Mouse (Mus musculus): ENCODE measurements at regions not wholly inside any gene's neighbourhood (a gene's known extent, or its start where the extent isn't known, plus 50 kb on each side); places are given as distances from the start of the nearest gene placed in this dataset.

- 36% methylated on average over 1 of the region's 1 CpGs for WGBS
- Histone ChIP-seq H3K4me1 (peaks cover 3% of the 10 kb centered on the region; the same call in 1 of the 2 replicates), H3K4me2 (no peak overlapping the region), H3K36me3 (replicated peaks) (no peaks in the 10 kb centered on the region), H3K27me3 (replicated peaks) (no peaks in the 10 kb centered on the region), H3K9ac (no peak overlapping the region), H3K27ac (peak overlapping the region; percentile 14; the same call in 1 of the 2 replicates), H3K9me3 (no peaks in the 10 kb centered on the region), H3K4me3 (no peak overlapping the region)
- ATAC-seq (replicated peaks): no peak
Measured at GRCm38 (mm10) chr16:77414562-77414961, 187.3 kb downstream of the Gm11146 start.

- H3K27ac ChIP-seq: no peak overlapping the region
- H3K9me3 ChIP-seq: no peaks in the 10 kb centered on the region
- no peak overlapping the region for H3K4me2 ChIP-seq
- H3K4me3 ChIP-seq: no peak overlapping the region
- 52% methylated on average over 7 of the region's 7 CpGs for WGBS
- no peak overlapping the region for H3K9ac ChIP-seq
- no peaks in the 10 kb centered on the region for H3K36me3 ChIP-seq (replicated peaks)
- no peak for ATAC-seq (replicated peaks)
- H3K27me3 ChIP-seq (replicated peaks): no peaks in the 10 kb centered on the region
- peaks cover 16% of the 10 kb centered on the region for H3K4me1 ChIP-seq
Measured at GRCm38 (mm10) chr16:77409168-77409567, 192.7 kb downstream of the Gm11146 start.

GRCm38 (mm10) chr16:77406999-77407398 is 194.9 kb downstream of the Gm11146 start:
- Histone ChIP-seq H3K4me1 (peaks cover 32% of the 10 kb centered on the region), H3K9me3 (no peaks in the 10 kb centered on the region), H3K4me2 (no peak overlapping the region), H3K4me3 (no peak overlapping the region), H3K27ac (0 out of 2 replicates have a peak overlapping the region, but pooled peaks have one; percentile 34), H3K36me3 (replicated peaks) (no peaks in the 10 kb centered on the region), H3K27me3 (replicated peaks) (no peaks in the 10 kb centered on the region), H3K9ac (no peak overlapping the region)
- WGBS: 42% methylated on average over 5 of the region's 5 CpGs
- ATAC-seq (replicated peaks): no peak

- Histone ChIP-seq H3K4me3 (no peak overlapping the region), H3K36me3 (replicated peaks) (no peaks in the 10 kb centered on the region), H3K4me2 (peak overlapping the region; percentile 36), H3K27ac (peak overlapping the region; percentile 79), H3K27me3 (replicated peaks) (no peaks in the 10 kb centered on the region), H3K9me3 (no peaks in the 10 kb centered on the region), H3K4me1 (peaks cover 40% of the 10 kb centered on the region), H3K9ac (no peak overlapping the region)
- peak; percentile 59 for ATAC-seq (replicated peaks)
- whole genome bisulfite sequencing: 13% methylated on average over 6 of the region's 6 CpGs
Measured at GRCm38 (mm10) chr16:77405859-77406258, 196.0 kb downstream of the Gm11146 start.

- Histone ChIP-seq H3K9ac (no peak overlapping the region), H3K27ac (peak overlapping the region; percentile 79), H3K4me3 (no peak overlapping the region), H3K9me3 (no peaks in the 10 kb centered on the region), H3K4me2 (peak overlapping the region; percentile 36), H3K4me1 (peaks cover 45% of the 10 kb centered on the region), H3K27me3 (replicated peaks) (no peaks in the 10 kb centered on the region), H3K36me3 (replicated peaks) (no peaks in the 10 kb centered on the region)
- ATAC-seq (replicated peaks): peak; percentile 65
- WGBS: 17% methylated on average over 8 of the region's 8 CpGs
Measured at GRCm38 (mm10) chr16:77405181-77405818, 196.6 kb downstream of the Gm11146 start.

- Histone ChIP-seq H3K27ac (peak overlapping the region; percentile 34; the same call in 1 of the 2 replicates), H3K4me1 (peaks cover 59% of the 10 kb centered on the region), H3K9me3 (no peaks in the 10 kb centered on the region), H3K27me3 (replicated peaks) (no peaks in the 10 kb centered on the region), H3K9ac (no peak overlapping the region), H3K4me3 (no peak overlapping the region), H3K36me3 (replicated peaks) (no peaks in the 10 kb centered on the region), H3K4me2 (no peak overlapping the region)
- no peak for ATAC-seq (replicated peaks)
- WGBS: 29% methylated on average over 7 of the region's 7 CpGs
Measured at GRCm38 (mm10) chr16:77402711-77403280, 199.1 kb downstream of the Gm11146 start.

- ATAC-seq (replicated peaks): no peak
- peak overlapping the region; percentile 16 for H3K9ac ChIP-seq
- H3K27me3 ChIP-seq (replicated peaks): no peaks in the 10 kb centered on the region
- no peaks in the 10 kb centered on the region for H3K9me3 ChIP-seq
- 19% methylated on average over 4 of the region's 4 CpGs for WGBS
- peak overlapping the region; percentile 79 for H3K27ac ChIP-seq
- H3K4me2 ChIP-seq: peak overlapping the region; percentile 51
- peaks cover 57% of the 10 kb centered on the region for H3K4me1 ChIP-seq
- H3K4me3 ChIP-seq: no peak overlapping the region
- no peaks in the 10 kb centered on the region for H3K36me3 ChIP-seq (replicated peaks)
Measured at GRCm38 (mm10) chr16:77401185-77401943, 200.5 kb downstream of the Gm11146 start.

GRCm38 (mm10) chr16:77400276-77400891 is 201.5 kb downstream of the Gm11146 start:
- Histone ChIP-seq H3K9ac (peak overlapping the region; percentile 33), H3K27me3 (replicated peaks) (no peaks in the 10 kb centered on the region), H3K4me1 (peaks cover 50% of the 10 kb centered on the region), H3K4me2 (peak overlapping the region; percentile 51), H3K4me3 (peak overlapping the region; percentile 30), H3K9me3 (no peaks in the 10 kb centered on the region), H3K36me3 (replicated peaks) (no peaks in the 10 kb centered on the region), H3K27ac (peak overlapping the region; percentile 79)
- peak; percentile 88 for ATAC-seq (replicated peaks)
- under 1% methylated on average over 13 of the region's 13 CpGs for whole genome bisulfite sequencing

GRCm38 (mm10) chr16:77399846-77400275 is 202.0 kb downstream of the Gm11146 start:
- H3K36me3 ChIP-seq (replicated peaks): no peaks in the 10 kb centered on the region
- peak overlapping the region; percentile 30 for H3K4me3 ChIP-seq
- peak overlapping the region; percentile 51 for H3K4me2 ChIP-seq
- peak overlapping the region; percentile 79 for H3K27ac ChIP-seq
- peak overlapping the region; percentile 33 for H3K9ac ChIP-seq
- WGBS: 3% methylated on average over 10 of the region's 10 CpGs
- H3K9me3 ChIP-seq: no peaks in the 10 kb centered on the region
- H3K4me1 ChIP-seq: peaks cover 46% of the 10 kb centered on the region
- peak; percentile 25 for ATAC-seq (replicated peaks)
- no peaks in the 10 kb centered on the region for H3K27me3 ChIP-seq (replicated peaks)

GRCm38 (mm10) chr16:77394054-77394716 is 207.7 kb downstream of the Gm11146 start:
- peaks cover 5% of the 10 kb centered on the region; the same call in 1 of the 2 replicates for H3K4me1 ChIP-seq
- no peaks in the 10 kb centered on the region for H3K9me3 ChIP-seq
- no peak for ATAC-seq (replicated peaks)
- no peak overlapping the region for H3K4me3 ChIP-seq
- H3K36me3 ChIP-seq (replicated peaks): no peaks in the 10 kb centered on the region
- no peak overlapping the region for H3K27ac ChIP-seq
- H3K27me3 ChIP-seq (replicated peaks): no peaks in the 10 kb centered on the region
- 64% methylated on average over 3 of the region's 3 CpGs for WGBS
- H3K4me2 ChIP-seq: no peak overlapping the region
- H3K9ac ChIP-seq: no peak overlapping the region

GRCm38 (mm10) chr16:77393470-77393869 is 208.4 kb downstream of the Gm11146 start:
- 75% methylated on average over 5 of the region's 5 CpGs for WGBS

More at GRCm38 (mm10) chr16:77393470-77393869, 208.4 kb downstream of the Gm11146 start:
- no peak overlapping the region for H3K9ac ChIP-seq
- no peak for ATAC-seq (replicated peaks)
- H3K4me3 ChIP-seq: no peak overlapping the region
- H3K27me3 ChIP-seq (replicated peaks): no peaks in the 10 kb centered on the region
- H3K27ac ChIP-seq: no peak overlapping the region
- no peak overlapping the region for H3K4me2 ChIP-seq
- no peaks in the 10 kb centered on the region for H3K9me3 ChIP-seq
- H3K36me3 ChIP-seq (replicated peaks): no peaks in the 10 kb centered on the region
- H3K4me1 ChIP-seq: 0 out of 2 replicates have a peak, but pooled peaks cover 2% of the 10 kb centered on the region
